Mouse (Mus musculus): Measurements from ENCODE around the gene Fgf11. TPM values are rescaled to one million over a fixed set of nuclear protein-coding genes. Genes with fewer than 3 reads are reported as not detected.
A peak's percentile ranks its signal among the peaks of the same experiment; 100 is the strongest.

Fgf11 gene
- polyA plus RNA-seq (2012; ENCODE audit: insufficient read depth, insufficient read length, low replicate concordance, missing spikeins): not detected in 2 replicates

GRCm38 (mm10) chr11:69801379-69801977 is at the start of gene Fgf11:
Fgf11 (minus strand) TSS chr11:69801857.
- peaks cover 35% of the 10 kb centered on the region for H3K4me1 ChIP-seq (ENCODE audit: control insufficient read depth, insufficient read depth, low read length)

GRCm38 (mm10) chr11:69850754-69851153 is 49.1 kb upstream of the Fgf11 start:
- no peak for TF ChIP-seq POLR2A (IDR thresholded peaks at IDR 0.05; ENCODE audit: insufficient read depth, low read depth, low read length)
- TF ChIP-seq CTCF (IDR thresholded peaks at IDR 0.05; ENCODE audit: insufficient read depth, low read depth, low read length): no peak
- 63% methylated on average over 8 of the region's 8 CpGs for WGBS
- no peak overlapping the region for H3K4me3 ChIP-seq (ENCODE audit: insufficient read depth, low read depth, low read length)
- peaks cover 14% of the 10 kb centered on the region for H3K4me1 ChIP-seq (ENCODE audit: control insufficient read depth, insufficient read depth, low read length)
- H3K27ac ChIP-seq (ENCODE audit: insufficient read depth, low read depth, low read length): no peak overlapping the region

More at GRCm38 (mm10) chr11:69801379-69801977, at the start of gene Fgf11:
- 2% methylated on average over 33 of the region's 33 CpGs for WGBS
- Histone ChIP-seq H3K27ac (ENCODE audit: insufficient read depth, low read depth, low read length) (peak within 1 kb of the TSS; percentile 34; the same call in 1 of the 2 replicates), H3K4me3 (ENCODE audit: insufficient read depth, low read depth, low read length) (peak within 1 kb of the TSS; percentile 55)
- TF ChIP-seq POLR2A (IDR thresholded peaks at IDR 0.05; ENCODE audit: insufficient read depth, low read depth, low read length) (no peak), CTCF (IDR thresholded peaks at IDR 0.05; ENCODE audit: insufficient read depth, low read depth, low read length) (no peak)

GRCm38 (mm10) chr11:69849884-69850283 is 48.2 kb upstream of the Fgf11 start:
- Histone ChIP-seq H3K4me3 (ENCODE audit: insufficient read depth, low read depth, low read length) (no peak overlapping the region), H3K27ac (ENCODE audit: insufficient read depth, low read depth, low read length) (no peak overlapping the region), H3K4me1 (ENCODE audit: control insufficient read depth, insufficient read depth, low read length) (peaks cover 14% of the 10 kb centered on the region)
- 94% methylated on average over 15 of the region's 15 CpGs for WGBS
- TF ChIP-seq POLR2A (IDR thresholded peaks at IDR 0.05; ENCODE audit: insufficient read depth, low read depth, low read length) (no peak), CTCF (IDR thresholded peaks at IDR 0.05; ENCODE audit: insufficient read depth, low read depth, low read length) (no peak)

- peaks cover 14% of the 10 kb centered on the region for H3K4me1 ChIP-seq (ENCODE audit: control insufficient read depth, insufficient read depth, low read length)
- H3K27ac ChIP-seq (ENCODE audit: insufficient read depth, low read depth, low read length): no peak overlapping the region
- H3K4me3 ChIP-seq (ENCODE audit: insufficient read depth, low read depth, low read length): no peak overlapping the region
- TF ChIP-seq POLR2A (IDR thresholded peaks at IDR 0.05; ENCODE audit: insufficient read depth, low read depth, low read length) (no peak), CTCF (IDR thresholded peaks at IDR 0.05; ENCODE audit: insufficient read depth, low read depth, low read length) (no peak)
- WGBS: 83% methylated on average over 9 of the region's 9 CpGs
Measured at GRCm38 (mm10) chr11:69849128-69849527, 47.5 kb upstream of the Fgf11 start.

- H3K4me3 ChIP-seq (ENCODE audit: insufficient read depth, low read depth, low read length): no peak overlapping the region
- H3K4me1 ChIP-seq (ENCODE audit: control insufficient read depth, insufficient read depth, low read length): peaks cover 14% of the 10 kb centered on the region
- 96% methylated on average over 6 of the region's 6 CpGs for WGBS
- TF ChIP-seq POLR2A (IDR thresholded peaks at IDR 0.05; ENCODE audit: insufficient read depth, low read depth, low read length) (no peak), CTCF (IDR thresholded peaks at IDR 0.05; ENCODE audit: insufficient read depth, low read depth, low read length) (no peak)
- no peak overlapping the region for H3K27ac ChIP-seq (ENCODE audit: insufficient read depth, low read depth, low read length)
Measured at GRCm38 (mm10) chr11:69848021-69848420, 46.4 kb upstream of the Fgf11 start.

- 17% methylated on average over 37 of the region's 37 CpGs for WGBS
- peak overlapping the region; percentile 71 for H3K4me3 ChIP-seq (ENCODE audit: insufficient read depth, low read depth, low read length)
- TF ChIP-seq POLR2A (IDR thresholded peaks at IDR 0.05; ENCODE audit: insufficient read depth, low read depth, low read length) (0 out of 2 replicates have a peak, but pooled peaks have one; percentile 9), CTCF (IDR thresholded peaks at IDR 0.05; ENCODE audit: insufficient read depth, low read depth, low read length) (no peak)
- H3K4me1 ChIP-seq (ENCODE audit: control insufficient read depth, insufficient read depth, low read length): peaks cover 14% of the 10 kb centered on the region
- H3K27ac ChIP-seq (ENCODE audit: insufficient read depth, low read depth, low read length): no peak overlapping the region; the same call in 1 of the 2 replicates
Measured at GRCm38 (mm10) chr11:69846738-69847688, 45.4 kb upstream of the Fgf11 start.

- TF ChIP-seq POLR2A (IDR thresholded peaks at IDR 0.05; ENCODE audit: insufficient read depth, low read depth, low read length): peak; percentile 67
- TF ChIP-seq CTCF (IDR thresholded peaks at IDR 0.05; ENCODE audit: insufficient read depth, low read depth, low read length): no peak
- peak within 1 kb of the TSS; percentile 66 for H3K27ac ChIP-seq (ENCODE audit: insufficient read depth, low read depth, low read length)
- 1% methylated on average over 37 of the region's 38 CpGs for WGBS
- H3K4me1 ChIP-seq (ENCODE audit: control insufficient read depth, insufficient read depth, low read length): peaks cover 14% of the 10 kb centered on the region
- H3K4me3 ChIP-seq (ENCODE audit: insufficient read depth, low read depth, low read length): peak within 1 kb of the TSS; percentile 71
Measured at GRCm38 (mm10) chr11:69846198-69846680, 44.6 kb upstream of the Fgf11 start, which contains the start of gene Plscr3. Plscr3 (plus strand) TSS chr11:69846376.

GRCm38 (mm10) chr11:69838714-69839104 is 37.1 kb upstream of the Fgf11 start:
- 0% methylated on average over 7 of the region's 7 CpGs for WGBS
- H3K4me1 ChIP-seq (ENCODE audit: control insufficient read depth, insufficient read depth, low read length): peaks cover 25% of the 10 kb centered on the region
- TF ChIP-seq POLR2A (IDR thresholded peaks at IDR 0.05; ENCODE audit: insufficient read depth, low read depth, low read length) (no peak), CTCF (IDR thresholded peaks at IDR 0.05; ENCODE audit: insufficient read depth, low read depth, low read length) (no peak)
- H3K4me3 ChIP-seq (ENCODE audit: insufficient read depth, low read depth, low read length): peak overlapping the region; percentile 78
- H3K27ac ChIP-seq (ENCODE audit: insufficient read depth, low read depth, low read length): peak overlapping the region; percentile 84
